ENCODE assay signal across 9 mouse cellular contexts in genomic region chr12:82489093-82489492, GRCm38 (mm10).
DNase-seq lines count a peak whose midpoint lies in the region; ATAC-seq lines count a peak whose summit lies in the region.
"Had no signal": no experiment of that assay in that cellular context is flagged by ENCODE, and none has a peak within 500 bp of the region (broad histone marks: within the 10 kb centered on the region; RNA-seq: fewer than 3 reads in every experiment).

No protein-coding gene starts in this region.

- H3K27ac ChIP-seq in hindbrain, embryonic 10.5 days: no peak overlapping the region
- no peak overlapping the region for H3K27ac ChIP-seq in hindbrain, embryonic 12.5 days
- no peak overlapping the region for H3K27ac ChIP-seq in forebrain, embryonic 16.5 days (ENCODE audit: low read length)
- H3K27ac ChIP-seq: embryonic facial prominence, embryonic 15.5 days had no signal

- intact Hi-C loops in heart, postnatal 36 days (cut with DNase I): no loop called here

- no peak overlapping the region for H3K4me2 ChIP-seq in hindbrain, embryonic 12.5 days (replicated peaks)
- no peak overlapping the region for H3K4me2 ChIP-seq in forebrain, embryonic 16.5 days (ENCODE audit: low read length)
- H3K4me2 ChIP-seq: embryonic facial prominence, embryonic 15.5 days had no signal

- H3K4me3 ChIP-seq in hindbrain, embryonic 10.5 days: no peak overlapping the region
- H3K4me3 ChIP-seq in hindbrain, embryonic 12.5 days: no peak overlapping the region
- no peak overlapping the region for H3K4me3 ChIP-seq in forebrain, embryonic 16.5 days (replicated peaks; ENCODE audit: low read length)
- H3K4me3 ChIP-seq: embryonic facial prominence, embryonic 15.5 days had no signal

- H3K27me3 ChIP-seq in hindbrain, embryonic 10.5 days (ENCODE audit: insufficient read depth, poor library complexity, severe bottlenecking): no peaks in the 10 kb centered on the region
- no peaks in the 10 kb centered on the region for H3K27me3 ChIP-seq in hindbrain, embryonic 12.5 days
- no peaks in the 10 kb centered on the region for H3K27me3 ChIP-seq in forebrain, embryonic 16.5 days (replicated peaks; ENCODE audit: control insufficient read depth, insufficient read depth, low read length)
- H3K27me3 ChIP-seq: embryonic facial prominence, embryonic 15.5 days had no signal

- H3K9me3 ChIP-seq in hindbrain, embryonic 10.5 days: 0 out of 2 replicates have a peak, but pooled peaks cover 5% of the 10 kb centered on the region
- H3K9me3 ChIP-seq in hindbrain, embryonic 12.5 days (replicated peaks): no peaks in the 10 kb centered on the region
- peaks cover 2% of the 10 kb centered on the region; the same call in 1 of the 2 replicates for H3K9me3 ChIP-seq in forebrain, embryonic 16.5 days (ENCODE audit: control insufficient read depth, low read length)
- H3K9me3 ChIP-seq: embryonic facial prominence, embryonic 15.5 days had no signal

- no peak overlapping the region for H3K9ac ChIP-seq in hindbrain, embryonic 12.5 days
- no peak overlapping the region for H3K9ac ChIP-seq in forebrain, embryonic 16.5 days (replicated peaks; ENCODE audit: low read depth, low read length)
- H3K9ac ChIP-seq: embryonic facial prominence, embryonic 15.5 days had no signal

- ATAC-seq in hindbrain, embryonic 12.5 days (ENCODE audit: low FRiP score): no peak
- ATAC-seq in neutrophil, adult 5-6 weeks (ENCODE audit: extremely low read depth, insufficient number of reproducible peaks, low FRiP score, poor library complexity, severe bottlenecking): peak; percentile 53; the same call in 1 of the 2 replicates
- no peak for ATAC-seq in forebrain, embryonic 16.5 days

- WGBS in hindbrain, embryonic 10.5 days: 54% methylated on average over 4 of the region's 4 CpGs
- WGBS in hindbrain, embryonic 12.5 days: 66% methylated on average over 4 of the region's 4 CpGs
- WGBS in forebrain, embryonic 16.5 days: 64% methylated on average over 4 of the region's 4 CpGs

- DNase-seq in hindbrain, embryonic 10.5 days (ENCODE audit: low spot score): peak; percentile 47
- peak; percentile 27 to 55 for DNase-seq in CD8-positive naive resting alpha-beta T cell, adult 2 months (ENCODE audit: low read depth in 2 of 2, low spot score in 2 of 2)
- DNase-seq in T-cell, adult 2 months (ENCODE audit: low spot score): peak; percentile 54
- DNase-seq in heart, postnatal 36 days: peak; percentile 13 to 61
- no peak for DNase-seq in frontal cortex, postnatal 14 days (ENCODE audit: low spot score in 2 of 2)

- no peaks in the 10 kb centered on the region for H3K36me3 ChIP-seq in hindbrain, embryonic 10.5 days
- H3K36me3 ChIP-seq in hindbrain, embryonic 12.5 days: no peaks in the 10 kb centered on the region
- no peaks in the 10 kb centered on the region for H3K36me3 ChIP-seq in forebrain, embryonic 16.5 days (ENCODE audit: control insufficient read depth, insufficient read depth)
- H3K36me3 ChIP-seq: embryonic facial prominence, embryonic 15.5 days had no signal

- peaks cover 13% of the 10 kb centered on the region for H3K4me1 ChIP-seq in hindbrain, embryonic 10.5 days (replicated peaks)
- no peaks in the 10 kb centered on the region for H3K4me1 ChIP-seq in hindbrain, embryonic 12.5 days
- H3K4me1 ChIP-seq in forebrain, embryonic 16.5 days (replicated peaks; ENCODE audit: control insufficient read depth, insufficient read depth, low read length): 0 out of 2 replicates have a peak, but pooled peaks cover 2% of the 10 kb centered on the region
- H3K4me1 ChIP-seq: embryonic facial prominence, embryonic 15.5 days had no signal

Comparison
In these comparisons a context has a peak if more than half of its experiments do, and no peak if none do; other contexts are left out.
1. DNase-seq: peak in hindbrain, embryonic 10.5 days (single experiment), CD8-positive naive resting alpha-beta T cell, adult 2 months (2 of 2), T-cell, adult 2 months (single experiment) and heart, postnatal 36 days (2 of 2); none in frontal cortex, postnatal 14 days (0 of 2).